Mouse (Mus musculus) ovary, postnatal 36 days (tissue): ENCODE results near the gene Eras.
"Not testable (repeated sequence)": the region's sequence is repeated elsewhere in the genome, so short reads cannot be mapped to it uniquely, and the experiment has no call there.

Source experiments
- DNase-seq: peaks from one replicate; pipeline ENCODE4 v3.0.0; 2022; ENCODE audit warnings: low spot score, mixed read lengths

Gene Eras

DNA sequence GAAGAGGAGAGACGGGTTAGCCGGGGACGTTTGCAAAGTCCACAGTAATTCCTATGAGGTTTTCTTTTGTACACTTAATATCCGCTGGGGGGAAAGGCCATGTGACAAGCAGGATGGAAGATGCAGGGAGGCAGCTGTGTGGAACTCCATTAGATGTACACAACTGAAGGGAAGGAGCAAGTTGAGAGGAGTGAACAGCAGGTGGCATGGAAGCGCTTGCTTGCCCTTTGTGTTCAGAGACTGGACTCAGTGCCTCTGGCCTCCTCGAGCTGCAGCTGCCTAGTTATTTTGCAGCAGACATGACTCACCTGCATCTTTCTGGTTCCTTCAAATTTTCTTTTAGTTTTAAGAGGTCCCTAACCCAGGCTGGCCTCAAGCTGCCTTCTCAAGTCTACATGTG lies 17.9 kb downstream of the Eras start:
- no peak for DNase-seq

DNA sequence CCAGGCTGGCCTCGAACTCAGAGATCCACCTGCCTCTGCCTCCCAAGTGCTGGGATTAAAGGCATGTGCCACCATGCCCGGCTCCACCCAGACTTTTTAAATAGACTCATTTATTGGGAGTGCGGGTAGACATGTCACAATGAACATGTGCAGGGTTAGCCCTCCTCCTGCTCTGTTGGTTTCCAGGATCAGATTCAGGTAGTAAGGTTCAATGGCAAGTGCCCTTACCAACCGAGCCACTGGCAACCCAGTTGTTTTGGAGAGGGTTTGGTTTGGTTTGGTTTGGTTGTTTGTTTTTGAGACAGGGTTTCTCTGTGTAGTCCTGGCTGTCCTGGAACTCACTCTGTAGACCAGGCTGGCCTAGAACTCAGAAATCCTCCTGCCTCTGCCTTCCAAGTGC lies 19.2 kb downstream of the Eras start, which contains the start of gene Gm10490:
Gene Gm10490, plus strand, starts transcription at position 301 of the 400 bp plus-strand sequence.
- DNase-seq = not testable (repeated sequence)

DNA sequence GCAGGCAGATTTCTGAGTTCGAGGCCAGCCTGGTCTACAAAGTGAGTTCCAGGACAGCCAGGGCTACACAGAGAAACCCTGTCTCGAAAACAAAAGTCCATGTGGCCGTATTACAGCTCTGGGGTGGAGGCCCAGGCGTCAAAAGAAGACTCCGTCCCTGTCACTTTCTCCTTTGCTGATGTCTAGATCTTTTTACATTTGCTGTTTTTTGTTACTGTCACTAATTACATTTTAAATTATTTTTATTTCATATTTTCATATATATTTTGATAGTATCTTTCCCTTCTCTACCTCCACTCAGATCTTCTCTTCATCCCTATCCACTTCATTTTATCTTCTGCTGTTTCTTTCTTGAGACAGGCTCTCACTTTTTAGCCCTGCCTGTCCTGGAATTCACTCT lies 20.7 kb downstream of the Eras start, which contains the start of gene Gm10491:
Gene Gm10491, minus strand, starts transcription at position 101 of the 400 bp plus-strand sequence.
- no peak for DNase-seq

DNA sequence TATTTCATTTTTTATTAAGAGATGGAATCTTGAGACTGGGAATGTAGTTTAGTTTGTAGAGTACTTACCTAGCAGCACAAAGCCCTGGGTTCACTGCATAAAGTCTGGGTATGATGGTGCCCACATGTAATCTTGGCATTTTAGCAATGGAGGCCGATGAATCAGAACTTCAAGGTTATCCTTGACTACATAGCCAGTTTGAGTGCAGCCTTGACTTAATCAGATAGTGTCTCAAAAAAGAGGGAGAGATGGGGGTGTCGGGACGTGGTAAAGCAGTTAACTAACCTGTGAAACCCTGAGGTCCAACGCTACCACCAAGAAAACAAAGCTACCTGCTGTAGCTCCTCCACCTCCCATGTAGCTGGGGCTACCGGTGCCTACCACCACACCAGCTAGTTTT lies 24.0 kb downstream of the Eras start:
- DNase-seq = no peak

DNA sequence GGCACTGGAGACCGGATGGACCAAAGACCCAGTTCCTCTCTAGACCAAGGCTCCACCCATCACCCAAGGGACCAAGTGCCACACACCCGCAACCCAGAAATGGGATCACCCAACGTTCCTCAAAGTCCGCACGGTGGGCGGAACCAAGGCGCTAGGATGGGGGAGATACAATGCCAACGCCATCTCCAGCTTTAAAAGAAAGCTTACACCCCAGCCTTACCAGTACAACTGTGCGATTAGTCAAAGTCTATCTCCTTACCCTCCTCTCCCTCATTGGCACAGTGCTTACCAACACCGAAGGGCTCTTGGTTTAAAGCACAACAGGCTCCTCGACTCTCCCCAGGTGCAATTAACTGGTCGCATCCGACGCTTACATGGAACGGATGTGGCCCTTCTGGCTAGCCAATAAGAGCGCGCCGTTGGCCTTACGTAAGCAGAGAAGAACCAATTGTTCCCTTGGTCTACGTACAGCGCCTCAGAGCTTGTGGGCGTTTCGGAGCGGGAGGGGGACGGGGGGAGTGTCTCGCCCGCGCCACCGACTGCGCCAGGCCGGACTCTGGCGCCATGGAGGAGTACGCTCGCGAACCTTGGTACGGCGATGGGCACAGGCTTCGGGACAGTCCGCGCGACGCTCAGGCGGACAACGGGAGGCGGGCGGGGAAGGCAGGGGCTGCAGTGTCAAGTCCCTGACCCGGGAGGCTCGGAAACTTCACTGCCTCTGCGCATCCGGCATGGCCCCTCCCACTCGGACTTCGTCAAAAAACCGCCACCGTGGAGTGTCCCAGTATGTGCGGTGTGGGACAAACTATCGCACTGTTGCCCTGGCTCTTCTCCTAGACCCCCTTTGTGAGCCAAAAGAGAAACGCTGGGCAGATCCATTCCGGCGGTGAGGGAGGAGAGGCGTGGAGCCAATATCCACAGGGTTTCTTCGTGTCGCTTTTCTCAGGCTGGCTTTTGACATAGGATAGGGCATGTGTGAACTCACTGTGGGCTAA lies 29.2 kb downstream of the Eras start, which contains the start of the genes Pqbp1 and Timm17b:
Gene Pqbp1, minus strand, starts transcription at position 390 of the 995 bp plus-strand sequence.
Gene Timm17b, plus strand, starts transcription at position 478 of the 995 bp plus-strand sequence.
- DNase-seq = peak; percentile 80

DNA sequence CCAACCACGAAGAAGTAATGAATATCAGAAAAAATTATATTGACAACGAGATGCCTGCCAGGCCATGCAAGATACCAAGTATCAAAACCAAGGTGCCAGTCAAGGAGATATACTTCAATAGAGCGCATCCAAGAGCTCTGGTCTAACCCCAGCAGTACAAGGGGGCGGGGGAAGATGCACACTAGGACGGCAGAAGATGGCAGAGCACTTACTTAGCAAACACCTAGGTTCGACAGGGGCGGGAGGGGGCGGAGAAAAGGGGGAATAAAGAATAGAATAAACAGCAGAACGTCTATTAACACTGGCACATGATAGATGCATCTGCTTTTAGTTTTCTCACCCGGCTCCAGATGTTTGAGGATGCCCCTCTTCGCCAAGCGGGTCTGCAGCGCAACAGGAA lies 30.2 kb downstream of the Eras start:
- DNase-seq = no peak

DNA sequence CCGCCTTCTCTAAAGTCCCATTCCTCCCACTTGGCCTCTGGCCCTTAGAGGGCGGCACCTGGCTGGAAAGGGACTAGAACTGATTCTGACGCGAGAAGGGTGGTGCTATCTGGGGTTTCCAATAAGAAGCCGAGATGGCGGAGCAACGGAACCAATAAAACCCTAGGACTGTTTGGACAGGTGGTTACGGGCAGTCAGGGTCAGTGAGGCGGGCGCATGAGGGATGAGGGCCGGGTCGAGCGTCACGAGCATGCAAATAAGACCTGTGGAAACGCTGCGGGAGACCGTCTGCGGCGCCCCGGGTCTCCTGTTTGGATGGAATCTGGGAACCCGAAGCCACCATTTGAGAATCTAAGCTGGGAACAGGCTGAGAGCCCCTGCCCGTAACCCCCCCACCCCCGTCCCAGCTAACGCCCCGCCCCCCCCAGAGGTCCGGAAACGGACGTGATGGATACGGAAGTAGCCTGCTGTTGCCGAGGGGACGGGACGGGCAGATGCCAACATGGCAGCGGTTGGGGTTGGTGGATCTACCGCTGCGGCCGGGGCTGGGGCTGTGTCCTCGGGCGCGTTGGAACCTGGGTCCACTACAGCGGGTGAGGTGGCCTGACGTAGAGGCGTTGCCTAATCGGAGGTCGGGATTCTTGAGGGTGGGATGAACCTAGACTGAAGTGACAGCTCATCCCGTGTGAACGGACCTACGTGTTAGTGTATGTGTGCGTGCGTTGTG lies 44.4 kb downstream of the Eras start, which contains the start of gene Slc35a2:
Gene Slc35a2, plus strand, starts transcription at position 188 of the 727 bp plus-strand sequence.
- DNase-seq = peak; percentile 76

DNA sequence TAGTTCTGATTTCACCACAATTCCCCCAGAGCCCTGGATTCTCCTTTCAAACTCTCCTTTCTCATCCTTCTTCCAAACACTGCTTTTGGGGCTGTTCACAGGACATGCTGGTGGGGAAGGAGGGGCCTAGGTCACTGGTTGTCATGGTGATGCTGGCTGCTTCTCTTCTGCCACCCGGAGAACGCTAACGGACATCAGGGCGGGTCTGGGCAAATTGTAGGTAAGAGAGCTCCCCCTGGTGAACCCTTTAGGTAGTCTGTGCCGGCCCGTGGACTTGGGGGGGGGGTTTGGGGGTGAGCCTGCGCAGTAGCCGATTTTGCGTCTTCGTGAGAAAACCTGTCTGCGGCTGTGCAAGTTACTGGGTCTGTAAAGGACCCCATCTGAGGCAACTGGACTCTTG lies 48.6 kb downstream of the Eras start:
- DNase-seq = peak; percentile 45

DNA sequence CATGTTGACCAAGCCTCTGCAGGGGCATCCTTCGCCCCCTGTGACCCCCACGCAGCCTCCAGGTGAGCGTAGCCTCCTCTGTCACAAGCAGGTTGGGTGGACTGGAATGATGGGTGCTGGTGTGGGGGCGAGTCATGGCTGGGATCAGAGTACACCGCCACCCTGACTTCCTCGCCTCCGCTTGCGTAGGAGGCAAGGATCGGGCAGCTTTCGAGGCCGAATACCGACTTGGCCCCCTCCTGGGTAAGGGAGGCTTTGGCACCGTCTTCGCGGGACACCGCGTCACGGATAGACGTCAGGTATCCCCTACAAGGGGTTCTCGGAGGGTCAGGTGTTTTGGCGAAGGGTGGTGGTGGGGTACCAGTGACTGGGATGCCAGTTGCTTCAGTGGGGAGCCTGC lies 49.9 kb downstream of the Eras start:
- peak; percentile 22 for DNase-seq

DNA sequence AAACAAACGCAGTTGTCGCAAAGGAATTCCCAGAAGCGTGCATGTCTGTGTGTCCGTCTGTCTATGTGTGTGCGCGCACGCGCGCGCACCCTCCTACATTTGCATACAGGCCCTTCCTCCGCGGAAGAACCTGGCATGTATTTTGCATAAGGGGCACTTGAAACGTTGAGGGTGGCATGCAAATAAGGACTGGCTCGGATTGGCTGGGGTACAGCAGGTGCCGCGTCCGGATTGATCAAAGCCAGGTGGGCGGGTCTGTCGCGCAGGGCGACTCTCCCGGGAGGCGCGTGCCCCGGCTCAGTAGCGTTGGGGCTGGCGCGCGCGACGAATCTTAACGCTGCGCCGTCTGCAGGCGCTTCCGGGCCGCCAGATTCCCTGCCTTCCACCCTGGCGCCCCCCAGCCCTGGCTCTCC lies 50.4 kb downstream of the Eras start, which contains the start of gene Pim2:
Gene Pim2, plus strand, starts transcription at position 256 of the 413 bp plus-strand sequence.
- peak; percentile 77 for DNase-seq
